Mouse (Mus musculus): Measurements from ENCODE around the gene Aldh1l1.
A peak's percentile ranks its signal among the peaks of the same experiment; 100 is the strongest.

Aldh1l1 gene

DNA sequence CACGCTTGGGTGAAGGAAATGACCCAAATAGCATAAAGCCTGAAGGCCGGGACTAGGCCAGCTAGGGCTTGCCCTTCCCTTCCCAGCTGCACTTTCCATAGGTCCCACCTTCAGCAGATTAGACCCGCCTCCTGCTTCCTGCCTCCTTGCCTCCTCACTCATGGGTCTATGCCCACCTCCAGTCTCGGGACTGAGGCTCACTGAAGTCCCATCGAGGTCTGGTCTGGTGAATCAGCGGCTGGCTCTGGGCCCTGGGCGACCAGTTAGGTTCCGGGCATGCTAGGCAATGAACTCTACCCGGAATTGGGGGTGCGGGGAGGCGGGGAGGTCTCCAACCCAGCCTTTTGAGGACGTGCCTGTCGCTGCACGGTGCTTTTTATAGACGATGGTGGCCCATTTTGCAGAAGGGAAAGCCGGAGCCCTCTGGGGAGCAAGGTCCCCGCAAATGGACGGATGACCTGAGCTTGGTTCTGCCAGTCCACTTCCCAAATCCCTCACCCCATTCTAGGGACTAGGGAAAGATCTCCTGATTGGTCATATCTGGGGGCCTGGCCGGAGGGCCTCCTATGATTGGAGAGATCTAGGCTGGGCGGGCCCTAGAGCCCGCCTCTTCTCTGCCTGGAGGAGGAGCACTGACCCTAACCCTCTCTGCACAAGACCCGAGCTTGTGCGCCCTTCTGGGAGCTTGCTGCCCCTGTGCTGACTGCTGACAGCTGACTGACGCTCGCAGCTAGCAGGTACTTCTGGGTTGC, 64.1 kb downstream of the Aldh1l1 start:
- DNase-seq (ENCODE audit: low spot score in 2 of 2), result no peak

DNA sequence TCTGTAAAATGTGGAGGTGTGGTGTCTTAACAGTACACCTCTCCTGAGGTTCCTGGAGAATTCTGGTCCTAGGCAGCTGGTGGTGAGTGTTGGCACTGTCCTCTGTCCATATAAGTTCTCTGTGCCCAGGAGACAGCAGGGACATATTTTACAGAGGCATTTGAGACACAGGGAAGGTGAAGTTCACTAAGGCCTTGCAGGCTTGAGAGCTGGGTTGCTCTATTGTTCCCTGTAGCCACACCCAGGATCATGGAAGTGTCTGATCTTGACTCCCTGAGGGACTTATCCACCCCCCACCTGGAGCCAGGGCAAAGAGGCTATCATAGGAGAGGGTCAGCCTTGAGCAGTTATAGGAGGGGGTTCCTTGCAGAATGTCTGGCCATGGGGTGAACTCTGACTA, 65.0 kb downstream of the Aldh1l1 start:
- no peak for DNase-seq (ENCODE audit: low spot score in 2 of 2)

DNA sequence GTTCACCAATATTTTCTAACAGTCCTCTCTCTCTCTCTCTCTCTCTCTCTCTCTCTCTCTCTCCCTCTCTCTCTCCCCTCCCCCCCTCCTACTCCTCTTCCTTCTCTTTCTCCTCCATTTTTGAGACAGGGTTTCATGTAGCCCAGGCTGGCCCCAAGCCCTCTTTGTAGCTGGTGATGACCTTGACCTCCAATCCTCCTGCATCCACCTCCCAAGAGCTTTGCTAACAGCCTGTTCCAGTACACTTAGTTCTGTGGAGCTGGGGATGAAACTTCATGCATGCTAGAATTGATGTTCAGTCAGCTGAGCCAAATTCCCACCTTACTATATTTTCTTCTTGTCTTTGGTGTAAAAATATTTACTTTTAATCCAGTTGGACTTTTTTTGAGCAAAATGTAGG, 67.0 kb downstream of the Aldh1l1 start:
- no peak for DNase-seq (ENCODE audit: low spot score in 2 of 2)

DNA sequence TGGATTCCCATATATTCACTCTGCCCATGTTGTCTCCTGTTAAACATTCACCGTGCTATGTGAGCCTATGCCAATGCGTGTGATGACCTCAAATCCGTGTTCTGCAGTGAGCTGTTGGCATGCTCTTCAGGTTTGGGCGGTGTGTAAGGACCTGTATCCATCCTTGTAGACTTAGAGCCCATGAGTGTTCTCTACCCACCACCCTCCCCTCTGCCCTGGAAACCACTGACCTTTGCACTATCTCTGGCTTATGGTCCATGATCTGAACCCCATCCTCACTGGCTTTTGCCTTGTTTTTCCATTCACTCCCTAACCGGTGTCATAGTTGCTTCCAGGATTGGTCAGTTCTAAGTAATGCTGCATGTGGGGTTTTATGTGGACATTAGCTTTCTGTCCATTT, 67.5 kb downstream of the Aldh1l1 start:
- no peak for DNase-seq (ENCODE audit: low spot score in 2 of 2)

DNA sequence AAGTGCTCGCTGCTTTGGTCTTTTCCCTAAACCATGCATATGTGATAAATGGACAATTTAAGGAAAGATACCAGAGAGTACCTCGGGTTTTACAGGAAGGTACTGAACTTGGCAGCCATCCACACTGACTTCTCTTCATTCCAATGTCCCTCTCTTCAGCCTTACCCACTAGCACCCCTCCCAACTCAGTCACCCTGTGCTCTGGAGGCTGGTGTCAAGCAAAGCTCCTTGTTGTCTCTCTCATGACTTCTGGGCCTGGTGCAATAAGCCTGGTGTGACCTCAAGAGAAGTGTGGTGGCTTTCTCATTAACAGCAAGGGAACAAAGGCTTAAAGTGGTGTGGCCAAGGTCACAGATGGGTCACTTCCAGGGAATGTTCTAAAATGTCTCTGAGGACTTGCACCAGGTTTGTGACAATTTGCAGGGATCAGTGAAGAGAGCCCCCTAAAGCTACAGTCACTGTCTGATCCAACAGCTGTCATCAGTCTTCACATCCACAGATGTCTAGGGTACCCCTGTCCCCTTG, 70.4 kb downstream of the Aldh1l1 start:
- DNase-seq (ENCODE audit: low spot score in 2 of 2), result no peak

DNA sequence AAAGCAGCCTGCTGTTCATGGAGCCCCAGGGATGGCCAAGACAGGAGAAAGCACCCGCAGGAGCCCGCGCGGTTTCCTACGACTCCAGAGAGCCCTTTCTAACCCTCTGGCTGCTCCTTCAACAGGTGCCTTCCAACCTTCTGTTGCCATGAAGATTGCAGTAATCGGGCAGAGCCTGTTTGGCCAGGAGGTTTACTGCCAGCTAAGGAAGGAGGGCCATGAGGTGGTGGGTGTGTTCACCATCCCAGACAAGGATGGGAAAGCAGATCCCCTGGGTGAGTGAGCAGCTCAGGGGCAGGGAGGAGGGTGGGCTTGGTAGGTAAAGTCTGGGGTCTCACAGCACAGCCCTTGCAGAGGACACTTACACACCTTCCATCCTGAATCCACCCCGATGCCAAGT, 70.8 kb downstream of the Aldh1l1 start:
- no peak for DNase-seq (ENCODE audit: low spot score in 2 of 2)

DNA sequence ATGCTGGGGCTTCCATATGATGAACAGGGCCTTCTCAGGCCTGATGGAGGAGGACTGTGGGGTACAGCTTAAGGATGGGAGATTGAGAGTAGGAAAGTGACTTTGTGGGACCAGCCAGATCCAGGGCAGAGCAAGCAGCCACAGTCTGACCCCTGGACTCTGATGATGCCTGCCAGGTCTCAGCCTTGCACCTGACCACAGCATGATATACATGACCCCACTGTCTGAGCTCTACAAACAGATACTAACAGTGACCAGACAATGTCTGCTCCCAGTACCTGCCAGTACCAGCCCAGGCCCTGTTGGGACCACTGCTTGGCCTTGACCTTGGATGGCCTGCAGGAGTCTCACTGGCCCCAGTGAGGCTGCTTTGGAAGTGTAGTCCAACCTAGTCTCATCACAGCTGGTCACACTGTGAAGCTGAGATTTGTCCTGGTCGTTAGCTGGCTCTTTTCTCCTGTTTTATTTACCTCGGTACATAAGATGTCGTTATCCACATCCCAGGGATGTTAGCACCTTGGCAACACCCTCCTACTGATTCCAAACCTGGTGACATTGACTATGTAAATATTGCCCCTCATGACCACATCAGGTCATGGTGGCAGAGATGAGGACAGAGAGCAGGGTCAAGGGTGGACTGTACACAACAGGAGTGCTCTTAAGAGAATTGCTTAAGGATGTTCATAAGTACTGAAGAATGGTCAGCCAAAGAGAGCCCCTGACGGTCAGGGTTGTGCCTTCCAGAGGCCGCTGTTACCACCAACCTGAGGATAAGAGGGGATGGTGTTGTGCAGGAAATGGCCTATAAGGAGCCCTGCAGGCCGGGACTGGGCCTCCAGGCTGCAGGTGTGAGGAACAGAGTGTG, 71.8 kb downstream of the Aldh1l1 start:
- no peak for DNase-seq (ENCODE audit: low spot score in 2 of 2)

DNA sequence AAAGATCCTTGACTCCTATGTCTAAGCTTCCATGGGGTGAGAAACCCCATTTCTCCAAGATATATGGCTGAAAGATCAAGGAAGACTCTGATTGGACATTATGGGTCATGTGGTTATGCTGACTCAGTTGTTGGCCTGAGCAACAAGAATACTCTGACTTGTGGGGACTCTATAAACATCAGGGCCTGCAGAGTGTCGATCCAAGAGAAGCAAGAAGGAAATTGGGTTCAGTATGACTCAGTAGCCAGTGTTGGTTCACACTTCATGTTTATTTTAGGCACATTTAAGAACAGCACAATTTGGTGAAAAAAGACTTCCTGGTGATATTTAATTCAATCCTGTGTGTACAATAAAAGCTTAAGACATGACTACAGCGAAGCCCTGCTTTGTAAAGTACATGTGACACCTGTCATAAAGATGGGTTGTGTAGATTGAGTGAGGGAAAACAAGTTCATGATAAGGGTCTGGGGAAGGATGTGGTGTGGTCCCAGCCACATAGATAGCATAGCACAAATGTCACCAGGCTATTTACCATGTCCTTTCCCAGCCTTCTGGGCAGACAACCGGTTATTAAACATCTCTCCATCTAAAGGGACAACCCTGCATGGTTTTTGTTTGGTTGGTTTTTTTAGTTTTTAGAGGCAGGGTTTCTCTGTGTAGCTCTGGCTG, 74.3 kb downstream of the Aldh1l1 start:
- no peak for DNase-seq (ENCODE audit: low spot score in 2 of 2)

DNA sequence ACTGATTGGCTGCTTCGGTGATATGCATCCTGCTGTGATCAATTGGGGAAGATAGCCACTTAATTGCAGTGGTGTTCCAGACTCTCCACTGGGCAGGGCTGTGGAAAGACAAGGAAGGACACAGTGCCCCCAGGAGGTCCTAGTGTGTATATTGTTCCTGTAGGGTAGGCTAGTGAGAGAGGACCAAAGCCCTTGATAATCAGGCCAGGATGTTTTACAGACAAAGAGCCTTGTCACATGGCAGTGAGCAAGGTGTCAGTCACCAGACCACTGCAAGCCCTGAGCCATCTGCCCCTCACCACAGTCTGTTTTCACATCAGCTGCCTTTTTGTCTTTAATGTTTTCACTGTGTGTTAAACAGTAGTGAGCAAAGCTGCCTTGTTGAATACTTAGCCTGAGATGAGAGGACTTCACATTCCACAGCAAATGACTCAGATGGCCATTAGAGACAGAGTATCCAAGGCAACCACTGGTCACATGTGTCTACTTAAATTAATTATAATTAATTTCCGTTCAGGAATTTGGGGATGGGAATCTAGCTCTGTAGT, 75.1 kb downstream of the Aldh1l1 start:
- DNase-seq (ENCODE audit: low spot score in 2 of 2), result no peak

DNA sequence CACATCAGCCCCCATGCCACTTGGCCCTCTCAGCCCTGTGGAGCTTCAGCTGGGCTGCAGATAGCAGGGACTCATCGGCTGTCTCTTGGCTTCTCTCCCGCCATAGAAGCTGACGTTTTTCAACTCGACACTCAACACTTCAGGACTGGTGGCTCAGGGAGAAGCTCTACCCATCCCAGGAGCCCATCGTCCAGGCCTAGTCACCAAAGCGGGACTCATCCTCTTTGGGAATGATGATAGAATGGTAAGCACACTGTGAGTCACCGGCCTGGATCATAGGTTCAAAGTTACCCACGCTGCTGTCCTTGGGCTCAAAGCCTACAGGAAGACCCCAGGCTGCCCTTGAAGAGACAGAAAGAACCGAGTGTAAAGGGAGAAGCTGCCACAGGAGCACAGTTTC, 78.0 kb downstream of the Aldh1l1 start:
- no peak for DNase-seq (ENCODE audit: low spot score in 2 of 2)

DNA sequence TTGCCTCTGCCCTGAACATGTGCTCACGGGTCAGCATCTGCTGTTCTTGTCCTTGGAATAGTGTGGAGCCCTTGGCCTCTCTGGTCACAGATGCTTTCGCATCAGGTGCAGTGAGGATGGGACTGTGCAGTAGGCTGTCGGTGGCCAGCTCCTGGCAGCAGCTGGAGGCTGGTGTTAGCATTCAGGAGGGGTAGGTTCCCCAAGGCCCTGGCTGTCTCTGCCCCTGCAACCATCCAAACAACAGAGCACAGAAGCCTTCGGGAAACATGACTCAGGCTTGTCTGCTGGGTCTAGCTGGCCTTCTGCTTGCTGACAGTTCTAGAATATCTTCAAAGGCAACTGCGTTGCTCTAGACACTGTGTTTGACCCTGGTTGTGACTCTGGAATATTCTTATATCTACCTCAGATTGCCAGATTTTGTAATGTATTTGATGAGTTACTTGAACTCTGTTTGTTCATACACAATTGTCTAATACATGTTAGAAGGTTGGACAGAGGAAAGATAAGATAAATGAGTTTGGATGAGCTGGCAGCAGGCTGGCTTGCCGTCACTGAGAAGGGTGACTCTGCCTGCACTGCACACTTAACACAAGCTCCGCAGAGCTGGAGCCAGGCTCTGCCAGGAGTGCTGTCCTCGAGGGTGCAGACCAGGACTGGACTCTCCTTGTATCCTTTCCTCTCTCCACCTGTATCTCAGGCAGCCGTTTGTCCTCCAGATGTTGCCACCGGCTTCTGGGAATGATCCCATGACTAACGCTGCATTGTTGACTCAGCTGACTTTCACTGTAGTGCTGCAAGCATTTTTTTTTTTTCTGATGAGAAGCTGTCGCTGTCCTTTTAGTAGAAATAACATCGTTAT, 79.4 kb downstream of the Aldh1l1 start:
- DNase-seq (ENCODE audit: low spot score in 2 of 2), result no peak

DNA sequence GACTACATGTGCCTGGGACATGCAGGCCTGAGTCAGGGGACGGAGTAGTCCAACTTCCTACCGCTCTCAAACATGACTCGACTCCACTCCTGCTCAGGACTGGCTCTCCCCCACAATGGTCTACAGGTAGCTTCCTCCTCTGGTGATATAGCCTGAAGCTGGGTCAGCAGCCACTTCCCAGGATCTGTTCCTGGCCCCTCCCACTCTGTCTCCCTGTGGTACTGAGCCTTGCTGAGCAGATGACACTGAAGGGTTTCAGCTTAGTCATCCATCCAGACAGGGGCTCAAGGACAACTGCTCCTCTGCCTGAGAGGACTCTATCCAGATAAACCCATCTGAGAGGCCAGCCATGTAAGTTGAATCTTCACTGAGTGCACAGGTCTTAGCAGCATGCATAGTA, 81.3 kb downstream of the Aldh1l1 start:
- DNase-seq (ENCODE audit: low spot score in 2 of 2), result no peak

DNA sequence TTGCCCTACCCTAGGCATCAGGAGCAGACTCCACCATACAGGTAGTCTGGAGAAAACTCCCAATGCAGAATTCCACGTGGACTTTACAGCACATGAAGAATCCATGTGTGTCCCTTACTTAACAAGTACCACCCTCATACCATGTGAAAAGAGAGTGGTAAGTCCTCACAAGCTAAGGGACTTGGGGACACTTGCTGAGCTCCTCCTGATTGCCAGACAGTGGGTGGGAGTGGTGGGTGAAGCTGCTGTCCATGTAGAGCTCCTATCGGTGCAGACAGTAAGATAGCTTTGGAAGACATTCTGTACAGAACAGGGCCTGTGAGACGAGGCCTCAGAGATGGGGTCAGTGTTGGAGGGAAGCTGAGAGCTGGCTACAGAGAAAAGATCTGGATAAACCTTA, 81.7 kb downstream of the Aldh1l1 start:
- no peak for DNase-seq (ENCODE audit: low spot score in 2 of 2)

DNA sequence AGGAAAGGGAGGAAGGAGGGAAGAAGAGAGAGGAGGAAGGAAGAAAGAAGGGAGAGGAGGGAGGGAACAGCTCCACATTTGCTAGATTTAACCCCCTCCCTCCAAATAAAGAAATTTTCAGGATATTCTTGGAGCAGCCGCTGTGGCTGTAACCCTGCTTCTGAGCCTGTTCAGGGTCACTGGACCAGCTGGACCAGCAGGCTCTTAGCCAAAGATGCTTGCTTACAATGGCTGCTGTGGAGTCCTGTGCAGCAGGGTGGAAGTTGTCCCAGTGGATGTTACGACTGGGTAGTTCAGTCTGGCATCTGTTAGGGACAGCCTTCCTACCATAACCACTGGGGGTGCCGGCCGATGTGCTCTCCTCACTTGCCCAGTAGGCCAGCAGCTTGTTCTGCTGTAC, 82.5 kb downstream of the Aldh1l1 start:
- no peak for DNase-seq (ENCODE audit: low spot score in 2 of 2)

DNA sequence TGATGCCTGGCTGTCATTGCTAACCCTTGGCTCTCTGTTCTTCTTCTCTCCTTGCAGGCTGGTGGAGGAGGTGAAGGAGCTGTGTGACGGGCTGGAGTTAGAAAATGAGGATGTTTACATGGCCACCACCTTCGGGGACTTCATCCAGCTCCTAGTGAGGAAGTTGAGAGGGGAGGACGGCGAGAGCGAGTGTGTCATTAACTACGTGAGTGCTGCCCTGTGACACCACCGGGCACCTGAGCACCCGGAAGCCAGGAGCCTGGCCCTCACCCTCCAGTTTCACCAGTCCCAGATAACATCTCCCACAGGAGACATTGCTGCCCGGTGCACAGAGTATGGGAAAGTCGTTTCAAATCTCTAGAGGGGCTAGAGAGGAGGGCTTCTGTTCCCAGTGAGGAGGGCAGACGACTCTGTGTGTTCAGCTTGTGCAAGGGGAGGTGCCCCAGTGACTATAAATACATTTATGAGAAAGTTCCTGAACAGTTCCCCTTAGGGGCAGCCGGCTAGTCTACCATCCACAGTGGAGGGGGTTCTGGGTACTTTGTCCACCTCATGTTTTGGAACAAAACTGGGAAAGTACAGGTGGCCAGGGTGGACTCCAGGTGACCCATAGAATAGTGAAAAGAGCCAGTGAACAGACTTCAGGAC, 83.6 kb downstream of the Aldh1l1 start:
- DNase-seq (ENCODE audit: low spot score in 2 of 2), result no peak

DNA sequence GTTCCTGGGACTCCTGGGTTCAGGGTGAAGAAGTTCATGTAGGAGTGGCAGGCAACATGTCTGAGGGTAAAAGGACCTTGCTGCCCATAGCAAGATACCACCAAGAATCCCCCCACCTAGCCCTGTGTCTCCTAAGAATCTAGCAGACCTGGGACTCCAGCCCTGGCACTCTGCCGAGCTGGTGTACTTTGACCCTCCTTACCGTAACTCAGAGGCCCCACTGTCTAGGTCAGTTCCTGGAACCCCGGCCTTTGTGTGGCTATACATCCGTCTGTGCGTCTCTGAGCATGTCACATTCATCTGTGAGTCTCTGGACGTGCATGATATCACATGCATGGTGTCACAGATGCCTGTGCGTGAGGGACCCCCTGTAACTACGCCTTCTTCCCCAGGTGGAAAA, 84.2 kb downstream of the Aldh1l1 start:
- DNase-seq (ENCODE audit: low spot score in 2 of 2), result no peak

DNA sequence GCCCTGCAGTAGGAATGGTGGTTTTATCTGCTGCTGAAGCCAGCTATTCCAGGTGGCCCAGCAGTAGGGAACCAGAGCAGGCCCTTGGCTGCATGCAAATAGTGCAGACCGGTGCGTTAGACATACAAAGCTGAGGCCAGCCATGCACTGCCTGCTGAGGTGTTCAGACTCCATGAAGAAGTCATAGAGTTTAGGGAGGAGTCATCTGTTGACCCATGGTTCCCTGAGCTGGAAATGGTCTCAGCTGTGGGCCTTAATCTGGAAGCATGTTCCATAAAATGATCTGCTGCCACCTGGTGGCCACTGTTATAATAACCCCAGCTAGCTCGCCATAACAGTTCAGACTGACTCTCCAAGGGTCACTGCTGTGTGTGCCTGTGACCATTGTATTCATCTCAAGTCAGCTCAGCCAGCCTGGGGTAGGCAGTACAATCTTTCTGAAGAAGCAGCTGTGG, 89.1 kb downstream of the Aldh1l1 start:
- peak; percentile 55 to 86 for DNase-seq (ENCODE audit: low spot score in 2 of 2)

DNA sequence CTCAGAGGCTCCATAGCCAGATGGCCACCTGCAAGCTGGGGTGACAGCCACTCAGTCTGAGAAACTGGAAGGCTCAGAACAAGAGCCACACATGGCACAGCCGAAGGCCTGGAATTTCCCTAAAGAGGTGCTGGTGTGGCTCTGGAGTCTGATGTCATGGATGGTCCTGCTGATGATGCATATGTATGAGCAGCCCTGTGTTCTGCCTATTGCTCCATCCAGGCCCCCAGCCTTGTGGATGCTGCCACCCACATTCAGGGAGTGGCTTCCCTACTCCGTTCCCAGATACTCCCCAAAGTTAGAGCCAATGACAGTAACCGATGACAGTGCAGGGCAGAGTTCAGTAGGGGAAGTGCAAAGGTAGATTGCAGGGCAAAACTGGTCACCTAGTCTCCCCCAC, 91.9 kb downstream of the Aldh1l1 start:
- DNase-seq (ENCODE audit: low spot score in 2 of 2), result no peak

DNA sequence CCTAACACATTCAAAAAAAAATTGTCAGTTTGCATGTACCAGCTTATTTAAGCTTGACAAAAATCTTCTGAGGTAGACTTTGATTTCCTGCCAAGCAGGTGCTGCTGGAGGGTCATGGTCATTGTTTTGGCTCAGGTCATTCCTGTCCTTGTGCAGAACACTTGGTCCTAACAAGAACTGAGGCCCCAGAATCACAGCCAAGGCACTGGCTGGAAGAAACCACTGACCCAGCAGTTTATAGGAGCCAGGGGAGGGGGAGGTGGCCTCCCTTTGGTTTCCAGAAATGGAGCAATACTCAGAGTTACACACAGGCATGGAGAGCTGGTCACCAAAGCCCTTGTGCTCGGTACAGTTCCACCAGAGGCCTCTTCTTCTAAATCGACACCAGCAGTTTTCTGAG, 96.1 kb downstream of the Aldh1l1 start:
- no peak for DNase-seq (ENCODE audit: low spot score in 2 of 2)

DNA sequence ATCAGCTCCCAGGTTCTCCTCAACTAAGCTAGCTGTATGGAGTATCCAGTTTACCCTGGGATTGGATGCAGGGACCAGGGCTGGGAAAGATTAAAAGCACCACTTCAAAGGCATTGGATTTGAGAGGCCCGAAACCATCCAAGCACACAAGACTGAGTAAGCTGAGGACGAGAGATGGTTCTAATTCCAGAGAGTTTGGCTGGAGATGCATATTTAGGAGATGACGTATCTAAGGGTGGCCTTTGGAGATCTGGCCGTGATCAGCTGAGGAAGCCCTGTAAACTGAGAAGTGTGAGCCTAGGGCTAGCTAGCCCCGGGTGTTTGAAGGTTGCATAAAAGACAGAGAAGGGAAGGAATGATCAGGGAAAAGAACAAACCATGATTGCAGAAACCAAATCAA, 101.9 kb downstream of the Aldh1l1 start:
- DNase-seq (ENCODE audit: low spot score in 2 of 2), result no peak

DNA sequence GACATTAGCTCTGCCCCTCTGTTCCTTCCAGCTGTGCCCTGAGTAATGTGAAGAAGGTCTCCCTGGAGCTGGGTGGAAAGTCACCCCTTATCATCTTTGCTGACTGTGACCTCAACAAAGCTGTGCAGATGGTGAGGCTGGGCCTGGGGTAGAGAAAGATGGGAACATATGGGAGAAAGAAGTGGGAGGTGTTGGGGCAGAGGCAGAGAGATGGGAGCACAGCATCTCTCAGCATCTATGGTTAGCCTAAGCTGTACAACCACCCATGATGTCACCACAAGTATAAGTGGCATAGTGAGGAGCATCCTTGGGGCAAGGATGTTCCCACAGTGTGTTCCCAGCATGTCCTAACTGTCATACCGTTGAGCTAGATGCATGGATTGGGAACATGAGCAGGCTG, 104.5 kb downstream of the Aldh1l1 start:
- DNase-seq (ENCODE audit: low spot score in 2 of 2), result no peak

All from spleen, postnatal 4 days (tissue).